Mouse (Mus musculus) right cerebral cortex, postnatal 10 days (tissue): Measurements from ENCODE around the gene Psmb5.
A peak's percentile ranks its signal among the peaks of the same experiment; 100 is the strongest.

Source experiments
- DNase-seq, 2 experiments: peaks; one replicate each; pipeline ENCODE4 v3.0.0; 2021; ENCODE audit warnings: low spot score in 2 of 2

Psmb5 gene

DNA sequence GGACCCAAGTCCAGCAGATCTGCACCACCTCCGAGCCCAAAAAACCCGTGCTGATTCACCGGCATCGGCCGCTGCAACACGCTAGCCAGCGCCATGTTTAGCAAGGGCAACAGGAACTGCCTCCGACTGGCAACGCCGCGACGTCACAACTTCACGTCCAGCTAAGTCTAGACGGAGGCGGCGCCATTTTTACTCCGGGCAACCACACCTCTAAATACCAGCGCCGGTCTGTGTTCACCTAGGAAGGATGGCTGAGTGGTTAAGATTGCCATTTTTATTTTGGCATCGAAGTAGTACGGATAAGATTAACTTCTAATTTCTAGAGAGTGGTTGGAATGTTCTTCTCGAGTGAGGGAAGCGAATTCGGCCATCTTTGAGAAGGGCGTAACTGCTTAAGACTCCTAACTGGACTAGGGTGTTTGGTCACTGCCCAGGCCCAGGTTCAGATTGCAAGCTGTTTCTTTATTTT is at the start of gene Psmb5:
Gene Psmb5, minus strand, starts transcription at position 126 of the 469 bp plus-strand sequence.
- DNase-seq: peak; percentile 94

DNA sequence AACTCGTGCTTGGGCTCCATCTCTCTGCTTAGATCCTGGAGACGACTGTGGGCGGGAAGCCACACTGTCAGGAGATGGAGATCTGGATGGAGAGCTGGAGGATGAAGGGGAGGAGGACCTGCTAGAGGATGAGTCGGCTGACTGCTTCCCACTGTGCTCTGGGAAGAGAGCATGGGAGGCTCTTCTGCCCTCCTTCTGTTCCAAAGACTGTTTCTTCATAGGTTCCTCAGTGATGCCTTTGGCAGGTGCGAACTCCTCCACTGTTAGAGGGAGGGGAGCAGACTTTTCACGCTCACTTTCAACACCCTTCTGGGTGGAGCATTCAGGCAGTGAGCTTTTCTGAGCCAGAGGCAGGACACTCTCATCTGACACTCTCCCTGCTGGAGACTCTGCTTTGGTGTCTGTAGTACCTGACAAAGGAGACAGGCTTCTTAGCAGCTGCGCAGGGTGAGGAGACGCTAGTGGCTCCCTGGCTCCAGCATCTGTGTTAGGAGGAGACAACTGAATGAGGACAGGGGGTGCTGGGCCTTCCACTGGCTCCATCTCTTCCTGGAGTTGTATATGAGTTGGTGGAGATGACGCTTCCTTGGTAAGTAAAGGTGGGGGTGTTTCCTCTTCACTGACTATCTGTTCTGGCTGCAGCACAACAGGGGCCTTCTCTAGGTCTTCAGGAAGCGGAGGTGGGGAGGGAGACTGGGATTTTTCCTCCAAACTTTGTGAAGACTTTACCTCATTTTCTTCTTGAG is 46.8 kb upstream of the Psmb5 start:
- no peak for DNase-seq

DNA sequence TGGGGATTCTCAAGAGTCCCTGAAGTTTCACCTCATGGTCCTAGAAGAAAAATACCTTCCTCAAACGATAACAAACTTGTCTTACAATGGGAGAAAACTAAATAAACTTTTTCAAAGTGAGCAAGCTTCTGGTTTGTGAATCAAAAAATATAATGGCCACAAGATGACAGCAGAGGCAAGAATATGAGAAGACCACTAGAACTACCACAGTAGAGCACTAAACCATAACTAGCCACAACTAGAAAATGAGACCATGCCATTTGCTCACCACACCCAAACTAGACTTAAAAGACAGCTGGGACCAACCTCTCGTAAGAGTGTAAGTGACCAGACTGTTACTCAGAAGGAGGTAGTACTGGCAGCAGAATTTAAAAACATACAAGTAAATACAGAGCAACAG is 42.2 kb upstream of the Psmb5 start:
- DNase-seq: no peak

DNA sequence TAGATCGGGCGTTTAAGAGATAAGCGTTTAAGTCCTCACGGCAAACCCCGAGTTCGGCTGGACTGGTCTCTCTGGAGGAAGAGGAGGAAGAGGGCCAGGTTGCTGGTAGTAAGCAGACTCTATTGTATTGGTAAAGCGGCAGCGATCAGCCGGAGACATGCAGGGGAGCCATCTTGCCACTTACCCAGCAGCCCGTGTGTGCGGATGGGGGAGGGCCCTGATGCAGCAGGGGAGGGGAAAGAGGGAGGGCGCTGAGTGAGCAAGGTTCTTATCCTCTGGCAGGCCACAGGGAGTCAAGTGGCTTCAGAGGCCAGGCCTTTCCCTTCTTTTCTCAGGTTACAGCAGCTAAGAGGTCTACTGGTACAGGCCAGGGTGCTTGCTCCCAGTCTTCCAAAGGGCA is 35.7 kb upstream of the Psmb5 start:
- DNase-seq: peak; percentile 89 to 93

DNA sequence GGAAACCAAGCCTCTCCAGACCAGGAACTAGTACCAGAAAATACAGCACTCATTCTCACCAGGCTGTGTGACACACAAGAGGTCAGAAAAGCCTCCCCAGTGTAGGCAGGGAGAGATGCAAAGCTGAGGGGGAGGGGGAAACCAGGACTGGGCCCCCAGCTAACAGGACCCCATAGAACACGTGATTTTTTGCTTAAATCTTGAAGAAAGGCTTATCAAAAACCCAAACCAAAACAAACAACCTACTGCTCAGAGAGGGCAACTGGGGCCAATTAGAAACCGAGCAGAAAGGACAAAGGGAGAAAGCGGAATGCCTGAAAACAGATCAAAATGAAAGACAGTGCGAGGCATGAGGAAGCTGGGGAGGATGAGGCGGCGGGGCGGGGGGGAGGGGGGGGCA is 35.0 kb upstream of the Psmb5 start:
- DNase-seq: no peak

DNA sequence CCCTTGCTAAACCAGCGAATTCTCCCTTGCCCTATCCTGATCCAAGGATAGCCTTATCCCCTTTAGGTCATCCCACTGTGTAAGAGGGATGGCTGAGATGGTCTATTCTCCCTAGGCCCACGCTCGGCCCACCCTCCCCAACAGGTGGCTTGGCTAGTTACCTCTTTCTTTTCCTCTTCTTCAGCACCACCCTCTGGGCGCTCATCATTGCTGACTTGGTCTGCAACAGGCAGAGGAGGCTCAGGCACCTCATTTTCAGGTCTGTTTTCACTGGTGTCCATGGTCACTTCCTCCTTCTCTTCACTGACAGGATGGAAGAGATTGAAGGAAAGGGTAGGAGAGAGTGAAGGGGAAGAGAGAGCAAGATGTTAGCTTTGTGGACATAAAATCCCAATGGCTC is 33.7 kb upstream of the Psmb5 start:
- no peak for DNase-seq

DNA sequence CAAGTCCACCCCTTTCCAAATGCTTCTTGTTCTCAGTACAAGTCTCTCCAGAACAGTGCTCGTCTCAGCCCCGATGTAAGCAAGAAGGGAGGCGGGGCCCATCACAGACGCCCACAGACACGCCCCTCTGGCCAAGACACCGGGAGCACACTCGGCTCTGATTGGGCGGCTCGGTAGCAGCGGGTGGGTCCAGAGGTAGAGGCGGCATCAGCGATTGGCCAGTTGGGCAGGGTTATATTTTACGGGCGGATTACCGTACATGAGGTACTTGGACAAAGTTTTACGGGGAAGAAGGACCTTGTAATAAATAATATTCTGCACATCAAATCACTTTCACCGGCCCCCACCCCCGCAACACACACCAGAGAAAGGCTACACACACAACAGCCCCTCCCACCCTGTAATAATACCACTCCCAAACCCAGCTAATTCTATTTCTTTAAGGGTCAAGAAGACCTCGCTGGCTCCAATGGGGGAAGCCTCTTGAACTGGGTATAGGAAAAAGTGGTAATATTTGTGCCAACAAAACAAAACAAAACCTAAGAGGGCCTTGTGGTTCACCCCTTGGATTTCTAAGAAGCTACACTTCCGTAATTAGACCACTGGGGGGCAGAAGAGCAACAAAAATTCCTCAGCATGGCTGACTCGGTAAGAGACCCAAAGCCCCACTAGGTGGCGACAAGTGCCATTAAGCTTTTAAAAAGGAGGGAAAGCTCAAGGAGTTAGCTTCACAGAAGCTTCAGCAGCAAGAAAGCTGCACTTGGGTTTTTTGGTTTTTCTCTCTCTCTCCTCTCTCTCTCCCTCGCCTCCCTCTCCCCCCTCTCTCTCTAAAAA is 33.0 kb upstream of the Psmb5 start:
- DNase-seq: peak; percentile 85 to 91

DNA sequence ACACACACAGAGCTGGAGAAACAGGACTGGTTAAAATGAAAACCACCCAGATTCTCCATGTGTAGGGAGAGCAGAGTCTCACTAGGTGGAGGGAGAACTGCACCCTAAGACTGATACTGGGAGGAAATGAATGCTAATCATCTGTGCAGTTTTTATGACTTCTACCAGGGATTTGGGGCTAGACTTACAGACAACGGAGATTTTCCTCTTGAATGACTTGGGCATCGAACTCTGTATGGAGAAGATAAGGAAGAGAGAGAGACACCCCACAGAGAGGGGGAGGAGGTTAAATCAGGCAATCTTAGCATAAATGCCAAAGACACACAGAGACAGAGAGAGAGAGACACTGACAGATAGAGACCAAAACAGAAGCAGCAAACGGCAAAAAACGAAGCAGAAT is 30.1 kb upstream of the Psmb5 start:
- DNase-seq: no peak

DNA sequence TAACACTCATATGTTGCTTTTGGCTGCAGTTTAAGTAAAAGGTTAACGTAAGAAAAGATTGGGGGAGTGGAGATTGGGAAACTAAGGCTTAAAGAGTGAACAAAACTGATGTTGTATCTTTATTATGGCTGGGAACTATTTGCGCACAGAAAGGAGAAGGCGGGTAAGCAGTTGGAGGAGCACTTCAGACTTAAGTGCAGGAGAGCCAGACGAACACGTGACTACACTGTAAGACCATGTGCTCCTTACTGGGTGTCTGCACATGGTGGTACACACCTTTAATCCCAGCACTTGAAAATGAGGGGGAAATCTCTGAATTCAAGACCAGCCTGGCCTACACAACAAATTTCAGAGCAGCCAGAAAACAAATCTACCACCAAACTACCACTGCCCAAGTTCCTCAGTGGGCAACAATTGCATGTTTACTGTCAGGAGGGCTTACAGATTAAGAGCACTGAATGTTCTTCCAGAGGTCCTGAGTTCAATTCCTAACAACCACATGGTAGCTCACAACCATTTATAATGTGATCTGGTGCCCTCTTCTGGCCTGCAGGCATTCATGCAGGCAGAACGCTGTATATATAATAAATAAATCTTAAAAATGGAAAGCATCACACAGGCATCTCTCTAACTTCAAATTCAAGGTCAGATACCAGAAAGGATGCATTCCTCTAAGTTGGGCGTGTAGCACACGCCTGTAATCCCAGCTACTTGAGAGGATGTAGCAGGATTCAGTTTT is 29.2 kb upstream of the Psmb5 start:
- DNase-seq: no peak

DNA sequence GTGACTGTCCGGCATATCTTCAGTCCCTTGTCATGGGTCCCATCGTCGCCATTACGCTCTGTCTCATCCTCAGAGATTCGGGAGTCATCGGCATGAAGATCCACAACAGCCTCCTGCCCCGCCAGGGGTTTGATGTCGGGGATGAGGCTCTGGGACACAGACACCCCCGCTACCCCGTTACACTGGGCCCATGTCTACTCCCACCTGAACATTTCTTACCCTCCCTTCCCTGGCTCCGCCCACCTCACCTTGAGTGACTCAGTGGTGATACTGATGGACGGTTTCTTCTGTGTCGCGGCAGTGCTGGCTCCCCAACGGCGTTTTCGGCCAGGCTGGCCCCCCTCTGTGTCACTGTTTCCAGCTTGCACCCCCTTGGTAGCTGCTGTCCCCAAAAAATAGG is 28.6 kb upstream of the Psmb5 start:
- no peak for DNase-seq

DNA sequence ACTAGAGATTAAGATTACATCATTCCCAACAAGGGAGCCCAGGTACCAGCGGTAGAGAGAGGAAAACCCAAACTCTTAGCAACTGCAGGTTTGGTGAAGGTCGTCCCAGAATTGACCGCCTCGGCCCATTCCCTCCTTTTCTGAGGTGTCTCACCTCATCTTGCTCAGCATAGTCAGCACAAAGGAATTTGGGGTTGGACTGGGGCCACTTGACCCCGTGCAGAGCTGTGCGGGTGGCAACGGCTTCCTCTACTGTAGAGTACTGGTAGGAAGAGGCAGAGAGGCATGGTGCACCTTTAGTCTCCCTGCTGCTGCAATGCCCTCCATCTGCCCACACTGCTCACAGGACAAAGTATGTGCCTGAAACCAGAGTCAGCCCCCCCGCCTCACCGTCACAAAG is 26.5 kb upstream of the Psmb5 start:
- DNase-seq: no peak

DNA sequence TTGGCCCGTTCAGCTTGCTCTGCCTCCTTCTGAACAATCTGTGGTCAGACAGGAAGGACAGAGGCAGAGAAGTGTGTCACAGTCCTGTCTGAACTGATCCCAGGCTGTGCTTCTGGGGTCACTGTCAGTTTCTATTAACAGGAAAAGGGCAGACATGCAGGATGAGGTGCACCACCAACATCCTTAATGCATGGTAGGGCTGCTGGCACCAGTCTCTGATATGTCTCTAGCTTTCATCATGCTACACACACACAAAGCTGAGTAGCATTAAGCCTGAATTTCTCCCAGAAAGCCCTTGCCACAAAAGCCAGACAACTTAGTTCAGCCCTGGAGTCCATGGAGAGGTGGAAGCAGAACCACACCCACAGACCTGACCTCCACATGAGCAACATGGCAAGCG is 25.2 kb upstream of the Psmb5 start:
- no peak for DNase-seq

DNA sequence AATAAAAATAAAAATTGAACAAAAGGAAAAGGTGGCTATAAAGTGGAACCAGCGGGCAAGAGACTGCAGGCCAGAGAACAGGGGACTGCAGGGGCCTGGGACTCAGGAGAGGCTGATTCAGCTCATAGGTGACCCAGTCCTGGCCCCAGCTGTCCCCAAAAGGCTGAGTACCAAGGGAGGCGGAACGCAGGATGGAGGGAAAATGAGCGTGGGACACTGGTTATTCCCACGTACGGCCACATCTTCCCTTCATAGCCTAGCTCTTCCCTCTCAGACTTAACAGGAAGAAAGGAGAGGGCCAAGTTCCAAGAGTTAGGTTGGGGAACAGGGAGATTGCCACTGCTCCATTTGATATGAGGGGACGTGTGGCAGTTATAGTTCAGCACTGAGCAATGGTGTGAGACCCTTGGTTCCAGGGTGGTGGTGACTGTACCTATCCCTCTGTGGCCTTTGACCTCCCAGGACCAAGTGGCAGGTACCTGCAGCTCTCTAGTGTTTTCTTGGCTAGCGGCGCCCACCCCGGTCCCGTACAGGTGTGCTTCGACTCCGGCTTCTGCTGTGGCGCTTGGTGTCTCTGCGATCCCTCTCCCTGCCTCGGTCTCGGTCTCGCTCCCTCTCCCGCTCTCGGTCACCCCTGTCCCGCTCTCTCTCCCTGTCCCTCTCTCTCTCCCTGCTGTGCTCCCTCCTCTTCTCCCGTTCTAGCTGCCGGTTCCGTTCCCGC is 24.6 kb upstream of the Psmb5 start:
- DNase-seq: peak in 1 of 2 experiments; percentile 70

DNA sequence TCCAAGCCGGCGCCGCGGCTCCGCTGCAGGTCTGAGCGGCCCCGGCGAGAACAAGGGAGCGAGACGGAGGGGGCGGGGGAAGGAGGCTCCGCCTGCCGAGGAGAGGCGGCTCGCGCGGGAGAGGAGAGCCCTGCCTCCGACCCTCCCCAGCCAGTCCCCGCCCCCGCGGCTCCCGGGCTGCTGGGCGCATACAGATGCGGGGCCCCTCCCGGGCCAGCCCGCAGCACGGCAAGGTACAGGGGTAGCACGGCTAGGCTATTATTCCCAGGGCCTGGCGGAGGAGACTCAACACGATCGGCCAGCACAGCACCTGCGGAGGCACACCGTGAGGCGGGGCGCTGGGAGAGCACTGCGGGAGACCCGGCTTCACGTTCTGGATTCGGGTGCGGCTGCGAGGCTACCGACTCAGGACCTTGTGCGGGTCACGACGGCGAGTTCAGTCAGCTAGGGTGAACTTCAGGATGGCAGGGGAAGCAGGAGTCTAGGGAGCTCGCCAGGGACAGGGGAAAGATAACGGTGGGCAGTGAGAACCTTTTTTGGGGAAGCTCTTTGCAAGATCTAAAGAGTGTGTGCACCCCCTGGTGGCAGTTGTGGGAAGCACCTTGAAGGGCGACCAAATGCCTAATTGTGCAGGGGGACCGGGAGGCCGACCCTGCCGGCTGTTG is 23.6 kb upstream of the Psmb5 start, which contains the start of gene Cdh24:
Gene Cdh24, minus strand, starts transcription at position 60 of the 665 bp plus-strand sequence.
- peak; percentile 91 to 94 for DNase-seq

DNA sequence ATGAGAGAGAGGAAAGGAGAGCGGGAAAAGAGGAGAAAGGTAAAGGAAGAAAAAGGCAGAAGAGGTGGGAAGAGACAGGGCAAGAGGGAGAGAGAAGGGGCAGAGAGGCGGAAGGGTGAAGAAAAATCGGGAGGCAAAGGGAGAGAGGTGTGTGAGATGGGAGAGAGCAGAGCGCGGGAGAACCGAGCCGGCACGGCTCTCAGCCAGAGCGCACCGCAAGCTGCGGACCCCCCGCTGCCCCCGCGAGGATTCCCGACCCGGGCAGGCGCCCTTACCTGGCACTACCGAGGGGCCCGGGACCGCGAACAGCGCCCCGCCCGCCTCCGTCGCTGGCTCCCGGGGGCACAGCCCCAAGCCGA is 23.1 kb upstream of the Psmb5 start, which contains the start of gene Gm17606:
Gene Gm17606, plus strand, starts transcription at position 7 of the 359 bp plus-strand sequence.
- no peak for DNase-seq

DNA sequence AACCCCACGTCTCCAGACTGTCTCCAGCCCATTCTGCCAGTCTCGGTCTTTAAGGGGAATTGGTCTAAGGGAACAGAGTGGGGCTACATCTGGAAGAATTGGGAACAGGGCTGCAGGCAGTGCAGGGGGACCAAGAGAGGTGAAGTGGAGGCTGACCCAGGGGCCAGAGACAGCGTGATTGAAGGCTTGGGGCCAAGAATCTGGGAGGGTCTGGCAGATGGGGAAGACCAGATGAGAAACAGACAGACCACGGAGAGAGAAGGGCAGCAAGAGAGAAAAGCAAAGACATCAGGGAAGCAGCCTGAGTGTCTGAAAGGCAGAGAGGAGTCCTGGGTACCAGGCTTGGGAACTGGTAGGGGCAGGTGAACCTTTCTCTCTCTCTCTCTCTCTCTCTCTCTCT is 22.3 kb upstream of the Psmb5 start:
- no peak for DNase-seq

DNA sequence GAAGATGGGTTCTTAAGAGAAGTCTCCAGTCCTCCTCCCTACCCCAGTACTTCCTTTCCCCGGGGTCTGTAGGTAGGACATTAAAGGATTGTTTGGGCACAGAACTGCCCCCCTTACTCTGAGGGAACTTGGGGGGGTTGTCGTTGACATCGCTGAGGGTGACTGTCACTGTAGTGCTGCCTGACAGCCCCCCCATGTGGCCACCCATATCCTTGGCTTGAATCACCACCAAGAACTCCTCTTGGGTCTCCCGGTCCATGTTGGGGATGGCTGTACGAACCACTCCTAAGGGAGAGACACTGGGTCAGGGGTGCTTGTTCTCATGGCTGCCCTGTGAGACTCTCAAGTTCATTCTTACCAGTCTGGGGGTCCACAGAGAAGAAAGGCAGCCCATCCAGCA is 20.4 kb upstream of the Psmb5 start:
- DNase-seq: peak in 1 of 2 experiments; percentile 58

DNA sequence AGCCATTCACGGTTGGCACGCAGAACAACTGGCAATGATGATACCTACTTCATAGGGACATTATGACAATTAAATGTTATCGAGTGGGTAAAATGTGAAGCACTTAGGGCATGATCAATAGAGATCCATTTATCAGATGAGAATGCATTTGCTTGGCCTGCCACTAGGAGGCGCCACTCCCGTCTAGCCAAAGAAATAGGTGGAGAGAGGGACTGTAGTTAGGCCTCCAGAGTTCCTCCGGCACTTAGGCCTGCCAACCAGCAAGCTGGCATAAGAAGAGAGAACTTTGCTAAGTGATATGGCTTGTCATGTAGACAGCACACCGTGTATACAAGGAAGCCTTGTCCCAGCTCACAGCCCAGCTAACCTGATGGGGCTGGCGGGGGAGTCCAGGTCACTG is 19.1 kb upstream of the Psmb5 start:
- peak in 1 of 2 experiments; percentile 59 for DNase-seq

DNA sequence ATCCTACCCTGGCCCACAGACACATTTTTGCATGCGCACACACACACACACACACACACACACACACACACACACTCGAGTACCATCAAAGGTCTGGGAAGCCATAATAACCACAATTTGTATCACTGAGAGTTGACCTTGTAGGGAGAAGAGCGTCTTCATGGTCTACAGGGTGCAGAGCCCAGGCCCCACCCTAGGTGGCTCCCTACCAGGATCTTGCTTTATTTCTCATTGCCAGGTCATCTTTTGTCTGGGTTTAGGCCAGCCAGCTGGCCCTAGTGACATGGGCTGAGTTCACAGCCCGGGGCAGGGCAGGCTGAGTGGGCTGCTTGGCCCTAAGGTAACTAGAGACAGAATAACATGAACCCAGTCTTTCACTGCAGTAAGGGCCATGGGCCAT is 16.4 kb upstream of the Psmb5 start:
- DNase-seq: no peak

DNA sequence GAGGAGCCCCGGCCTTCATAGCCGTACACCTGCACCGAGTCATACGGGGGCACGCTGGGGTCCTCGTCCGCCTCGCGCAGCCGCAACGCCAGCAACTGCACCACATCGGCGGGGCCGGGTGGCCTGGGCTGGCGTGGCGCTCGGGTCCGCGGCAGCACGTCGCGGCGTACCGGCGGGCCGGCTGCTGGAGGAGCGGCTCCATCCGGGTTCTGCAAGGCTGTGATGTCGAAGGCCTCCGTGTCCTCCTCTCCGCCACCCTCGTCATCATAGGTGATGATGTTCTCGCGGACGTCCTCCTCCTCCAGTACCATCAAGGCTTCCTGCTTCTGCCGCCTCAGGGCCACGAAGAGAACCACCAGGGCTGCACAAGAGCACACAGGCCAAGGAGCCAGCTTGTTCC is 14.4 kb upstream of the Psmb5 start:
- DNase-seq: no peak

DNA sequence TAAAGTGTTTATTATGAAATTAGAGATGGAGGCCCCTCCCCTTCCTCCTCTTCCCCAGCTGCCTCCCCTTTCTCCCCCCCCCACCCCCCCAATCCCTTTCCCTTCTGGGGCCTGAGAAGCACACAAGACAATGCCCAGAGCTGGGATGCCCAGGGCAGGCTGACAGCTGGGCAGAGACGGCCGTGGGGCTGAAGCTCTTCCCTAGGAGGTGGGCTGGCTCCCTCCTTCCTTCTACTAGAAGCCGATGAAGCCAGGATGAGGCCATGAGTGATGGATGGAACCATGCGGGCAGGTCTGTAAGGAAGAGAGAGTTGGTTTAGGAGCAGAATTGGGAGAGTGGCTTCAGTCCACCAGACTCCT is 13.4 kb upstream of the Psmb5 start:
- no peak for DNase-seq
